Mouse (Mus musculus): ENCODE results near the gene Slc5a1. TPM values are rescaled to one million over a fixed set of nuclear protein-coding genes. Genes with fewer than 3 reads are reported as not detected.
A peak's percentile ranks its signal among the peaks of the same experiment; 100 is the strongest.

The Slc5a1 gene
- polyA plus RNA-seq (2016; fragmentation: Nextera tagmentation; extraction: Ambion mirVana): not detected in 2 replicates

DNA sequence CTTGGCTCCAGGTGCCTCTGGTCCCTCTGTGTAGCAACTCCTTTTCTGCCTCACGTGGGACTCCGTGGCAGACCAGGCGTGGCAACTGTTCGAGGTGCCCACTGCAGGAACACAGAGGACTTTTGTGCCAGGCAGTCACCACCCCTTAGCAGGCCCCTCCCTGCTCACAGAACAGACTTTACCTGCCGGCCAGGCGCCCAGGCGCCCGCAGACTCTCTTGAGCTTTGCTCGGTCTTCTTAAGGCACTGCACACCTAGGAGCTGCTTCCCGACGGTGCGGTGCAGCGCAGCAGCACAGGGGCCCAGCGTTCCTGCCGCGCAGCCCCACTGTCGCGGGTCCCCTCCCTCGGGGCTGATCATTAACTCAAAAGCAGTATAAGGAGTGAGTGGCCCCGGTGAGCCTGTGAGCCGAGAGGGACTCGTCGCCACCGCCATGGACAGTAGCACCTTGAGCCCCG, at the start of gene Slc5a1:
Gene Slc5a1 (plus strand): TSS at position 195 of the 457 bp plus-strand sequence.
- Histone ChIP-seq H3K4me3 (peak within 1 kb of the TSS; percentile 41), H3K4me1 (peaks cover 8% of the 10 kb centered on the region), H3K36me3 (no peaks in the 10 kb centered on the region), H3K9me3 (no peaks in the 10 kb centered on the region), H3K27me3 (ENCODE audit: insufficient read depth, poor library complexity, severe bottlenecking) (peaks cover 48% of the 10 kb centered on the region), H3K27ac (no peak within 1 kb of the TSS)
- WGBS: 14% methylated on average over 25 of the region's 25 CpGs
- DNase-seq (ENCODE audit: low spot score): no peak

- Histone ChIP-seq H3K27me3 (ENCODE audit: insufficient read depth, poor library complexity, severe bottlenecking) (no peaks in the 10 kb centered on the region), H3K27ac (no peak overlapping the region), H3K4me1 (no peaks in the 10 kb centered on the region), H3K9me3 (no peaks in the 10 kb centered on the region), H3K36me3 (no peaks in the 10 kb centered on the region), H3K4me3 (no peak overlapping the region)
- 77% methylated on average over 10 of the region's 10 CpGs for WGBS
- no peak for DNase-seq (ENCODE audit: low spot score)
Measured at GRCm38 (mm10) chr5:33056126-33056765, 47.8 kb upstream of the Slc5a1 start.

DNA sequence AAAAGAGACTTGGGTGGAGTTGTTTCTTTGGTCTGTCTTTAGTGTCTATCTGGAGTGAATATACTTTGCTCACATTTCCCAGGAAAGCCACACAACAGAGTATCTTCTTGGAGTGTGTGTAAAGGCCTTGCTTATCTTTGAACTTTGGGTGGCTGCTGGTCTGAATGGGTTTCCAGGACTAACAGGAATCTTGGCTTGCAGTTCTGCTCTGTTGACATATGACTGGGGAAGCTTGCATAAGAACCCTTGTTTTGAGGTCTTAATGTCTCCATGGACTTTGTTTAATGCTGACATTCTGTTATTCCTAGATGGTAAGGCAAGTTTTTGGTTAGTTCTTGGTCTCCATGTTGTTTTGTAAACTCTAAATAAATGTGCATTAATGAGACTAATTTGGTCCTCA, 33.9 kb upstream of the Slc5a1 start:
- no peak overlapping the region for H3K27ac ChIP-seq
- H3K4me1 ChIP-seq: no peaks in the 10 kb centered on the region
- no peaks in the 10 kb centered on the region for H3K9me3 ChIP-seq
- H3K4me3 ChIP-seq: no peak overlapping the region
- DNase-seq (ENCODE audit: low spot score): no peak
- no peaks in the 10 kb centered on the region for H3K27me3 ChIP-seq (ENCODE audit: insufficient read depth, poor library complexity, severe bottlenecking)
- no peaks in the 10 kb centered on the region for H3K36me3 ChIP-seq

GRCm38 (mm10) chr5:33076490-33077191, 27.4 kb upstream of the Slc5a1 start:
- Histone ChIP-seq H3K27me3 (ENCODE audit: insufficient read depth, poor library complexity, severe bottlenecking) (no peaks in the 10 kb centered on the region), H3K9me3 (no peaks in the 10 kb centered on the region), H3K36me3 (no peaks in the 10 kb centered on the region), H3K4me1 (no peaks in the 10 kb centered on the region), H3K27ac (no peak overlapping the region), H3K4me3 (no peak overlapping the region)
- WGBS: 49% methylated on average over 6 of the region's 6 CpGs
- no peak for DNase-seq (ENCODE audit: low spot score)

DNA sequence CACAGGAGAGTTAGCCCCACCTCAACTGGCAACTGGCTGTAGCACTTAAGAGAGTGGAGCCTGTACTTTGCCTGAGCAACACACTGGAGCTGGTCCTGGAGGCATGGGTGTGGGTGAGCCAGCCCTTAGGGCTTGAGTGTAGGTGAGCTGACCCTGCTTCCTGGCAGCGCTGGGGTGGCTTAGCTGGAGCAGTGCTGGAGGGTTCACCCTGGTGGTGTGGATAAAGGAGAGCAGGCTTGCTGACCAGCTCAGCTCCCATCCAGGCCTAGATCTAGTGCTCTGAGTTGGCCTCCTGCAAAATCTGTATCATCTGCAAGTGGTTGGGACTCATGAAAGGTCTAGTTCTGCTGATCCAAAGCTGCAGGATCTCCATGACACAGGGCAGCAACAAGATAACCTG, 21.1 kb upstream of the Slc5a1 start:
- H3K9me3 ChIP-seq: no peaks in the 10 kb centered on the region
- no peak for DNase-seq (ENCODE audit: low spot score)
- WGBS: 67% methylated on average over 1 of the region's 1 CpGs
- H3K4me3 ChIP-seq: no peak overlapping the region
- H3K36me3 ChIP-seq: no peaks in the 10 kb centered on the region
- no peak overlapping the region for H3K27ac ChIP-seq
- no peaks in the 10 kb centered on the region for H3K27me3 ChIP-seq (ENCODE audit: insufficient read depth, poor library complexity, severe bottlenecking)
- no peaks in the 10 kb centered on the region for H3K4me1 ChIP-seq

- no peak overlapping the region for H3K4me3 ChIP-seq
- H3K27ac ChIP-seq: no peak overlapping the region
- H3K27me3 ChIP-seq (ENCODE audit: insufficient read depth, poor library complexity, severe bottlenecking): no peaks in the 10 kb centered on the region
- H3K4me1 ChIP-seq: no peaks in the 10 kb centered on the region
- 75% methylated on average over 5 of the region's 5 CpGs for WGBS
- no peaks in the 10 kb centered on the region for H3K36me3 ChIP-seq
- no peaks in the 10 kb centered on the region for H3K9me3 ChIP-seq
- DNase-seq (ENCODE audit: low spot score): no peak
Measured at GRCm38 (mm10) chr5:33084599-33084998, 19.4 kb upstream of the Slc5a1 start.

GRCm38 (mm10) chr5:33091342-33091741, 12.7 kb upstream of the Slc5a1 start:
- DNase-seq (ENCODE audit: low spot score): no peak
- Histone ChIP-seq H3K36me3 (no peaks in the 10 kb centered on the region), H3K4me3 (no peak overlapping the region), H3K27me3 (ENCODE audit: insufficient read depth, poor library complexity, severe bottlenecking) (no peaks in the 10 kb centered on the region), H3K27ac (no peak overlapping the region), H3K4me1 (no peaks in the 10 kb centered on the region), H3K9me3 (no peaks in the 10 kb centered on the region)
- WGBS: 87% methylated on average over 6 of the region's 6 CpGs

- no peaks in the 10 kb centered on the region for H3K9me3 ChIP-seq
- DNase-seq (ENCODE audit: low spot score): no peak
- no peaks in the 10 kb centered on the region for H3K4me1 ChIP-seq
- no peaks in the 10 kb centered on the region for H3K36me3 ChIP-seq
- WGBS: 78% methylated on average over 4 of the region's 4 CpGs
- H3K27me3 ChIP-seq (ENCODE audit: insufficient read depth, poor library complexity, severe bottlenecking): no peaks in the 10 kb centered on the region
- H3K27ac ChIP-seq: no peak overlapping the region
- H3K4me3 ChIP-seq: no peak overlapping the region
Measured at GRCm38 (mm10) chr5:33095315-33095714, 8.7 kb upstream of the Slc5a1 start.

DNA sequence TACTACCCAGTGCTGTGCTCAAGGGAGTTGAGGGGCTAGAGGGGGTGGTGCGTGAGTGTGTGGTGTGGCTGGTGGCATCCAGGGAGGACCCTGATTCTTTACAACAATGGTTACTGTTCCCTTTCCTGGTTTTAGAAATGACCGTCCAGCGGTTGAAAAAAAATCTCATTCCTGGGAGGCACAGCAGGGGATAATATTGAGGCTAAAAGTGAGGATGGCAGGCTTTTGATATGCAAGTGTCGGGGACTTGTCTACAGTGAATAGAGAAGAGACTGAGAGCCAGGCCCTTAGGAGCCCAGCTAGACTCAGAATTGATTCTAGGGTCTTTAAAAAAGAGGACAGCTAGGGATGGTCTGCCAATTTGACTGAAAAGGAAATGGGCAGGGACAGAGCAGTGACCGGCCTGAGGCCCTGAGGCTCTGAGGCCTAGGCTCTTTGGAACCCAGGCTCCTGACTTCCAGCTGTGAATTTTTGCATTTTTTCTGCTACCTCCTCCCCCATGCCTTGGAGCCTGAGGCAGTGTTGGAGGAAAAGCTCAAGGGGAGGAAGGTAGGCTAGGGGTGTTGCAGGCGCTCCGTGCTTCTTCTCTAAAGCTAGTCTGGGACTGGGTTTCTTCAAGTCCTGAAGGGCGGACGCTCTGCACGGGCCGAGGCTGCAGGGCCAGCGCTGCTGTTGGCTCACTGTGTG, 1.5 kb upstream of the Slc5a1 start:
- WGBS: 44% methylated on average over 12 of the region's 12 CpGs
- H3K27me3 ChIP-seq (ENCODE audit: insufficient read depth, poor library complexity, severe bottlenecking): peaks cover 48% of the 10 kb centered on the region
- H3K36me3 ChIP-seq: no peaks in the 10 kb centered on the region
- peaks cover 8% of the 10 kb centered on the region for H3K4me1 ChIP-seq
- no peak overlapping the region for H3K4me3 ChIP-seq
- H3K27ac ChIP-seq: no peak overlapping the region
- no peaks in the 10 kb centered on the region for H3K9me3 ChIP-seq
- no peak for DNase-seq (ENCODE audit: low spot score)

DNA sequence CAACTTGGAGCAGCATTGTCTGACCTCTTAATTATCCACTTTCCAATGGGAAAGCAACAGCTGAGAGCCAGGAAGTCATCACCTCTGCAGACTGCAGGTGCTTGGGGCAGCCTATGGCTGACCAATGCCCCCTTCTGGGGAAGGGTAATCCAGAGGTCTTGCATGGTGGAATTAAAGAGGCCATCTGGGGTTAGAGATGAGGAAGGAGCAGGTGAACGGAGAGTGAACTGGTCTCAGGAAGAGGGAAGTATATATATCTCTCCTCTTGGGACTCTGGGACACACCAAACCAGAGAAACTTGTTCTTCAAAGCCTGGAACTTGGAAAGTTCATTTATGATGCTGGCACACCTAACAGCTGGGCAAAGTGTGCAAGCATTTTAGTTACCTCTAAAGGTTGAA, 857 bp downstream of the Slc5a1 start:
- Histone ChIP-seq H3K27me3 (ENCODE audit: insufficient read depth, poor library complexity, severe bottlenecking) (peaks cover 48% of the 10 kb centered on the region), H3K9me3 (no peaks in the 10 kb centered on the region), H3K4me3 (no peak overlapping the region; the same call in 1 of the 2 replicates), H3K27ac (no peak overlapping the region), H3K4me1 (peaks cover 8% of the 10 kb centered on the region), H3K36me3 (no peaks in the 10 kb centered on the region)
- 48% methylated on average over 1 of the region's 1 CpGs for WGBS
- DNase-seq (ENCODE audit: low spot score): no peak

- 71% methylated on average over 6 of the region's 6 CpGs for WGBS
- H3K27ac ChIP-seq: no peak overlapping the region
- no peak for DNase-seq (ENCODE audit: low spot score)
- H3K4me1 ChIP-seq: peaks cover 8% of the 10 kb centered on the region
- no peaks in the 10 kb centered on the region for H3K36me3 ChIP-seq
- H3K4me3 ChIP-seq: no peak overlapping the region
- H3K27me3 ChIP-seq (ENCODE audit: insufficient read depth, poor library complexity, severe bottlenecking): peaks cover 48% of the 10 kb centered on the region
- no peaks in the 10 kb centered on the region for H3K9me3 ChIP-seq
Measured at GRCm38 (mm10) chr5:33105660-33106059, 1.6 kb downstream of the Slc5a1 start.

- H3K9me3 ChIP-seq: no peaks in the 10 kb centered on the region
- H3K27ac ChIP-seq: no peak overlapping the region
- H3K4me1 ChIP-seq: peaks cover 8% of the 10 kb centered on the region
- no peaks in the 10 kb centered on the region for H3K36me3 ChIP-seq
- H3K4me3 ChIP-seq: no peak overlapping the region
- peaks cover 43% of the 10 kb centered on the region for H3K27me3 ChIP-seq (ENCODE audit: insufficient read depth, poor library complexity, severe bottlenecking)
- 66% methylated on average over 6 of the region's 6 CpGs for WGBS
- no peak for DNase-seq (ENCODE audit: low spot score)
Measured at GRCm38 (mm10) chr5:33107056-33107455, 3.0 kb downstream of the Slc5a1 start.

DNA sequence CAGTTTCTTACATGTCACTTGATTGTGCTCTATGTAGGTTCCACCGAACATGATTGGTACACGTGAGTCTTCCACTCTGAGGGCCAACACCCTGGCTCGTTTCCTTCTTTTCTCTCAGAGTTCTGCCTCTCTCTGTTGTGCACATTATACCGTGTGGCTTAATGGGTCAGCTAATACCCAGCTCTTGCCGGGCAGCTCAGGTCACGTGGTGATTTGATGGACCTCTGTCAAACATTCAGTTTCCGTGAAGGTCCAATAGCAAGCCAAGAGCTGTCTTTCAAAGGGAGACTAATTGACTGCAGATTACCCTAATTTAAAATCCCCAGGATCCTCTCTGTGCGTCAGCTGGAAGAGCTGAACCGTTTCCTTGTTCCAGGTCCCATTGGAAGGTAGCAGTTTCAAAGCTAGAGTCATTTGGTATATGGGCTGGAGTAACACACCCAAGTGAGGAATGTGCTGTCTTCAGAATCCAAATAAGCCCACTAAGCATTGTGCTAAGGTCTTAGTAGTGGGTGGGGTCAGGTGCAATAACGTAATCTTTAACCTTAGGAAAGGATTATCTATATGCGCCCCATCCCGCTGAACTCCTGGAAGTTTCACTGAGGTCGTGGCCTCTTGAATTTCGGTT, 3.9 kb downstream of the Slc5a1 start:
- Histone ChIP-seq H3K4me1 (peaks cover 8% of the 10 kb centered on the region), H3K9me3 (no peaks in the 10 kb centered on the region), H3K27ac (no peak overlapping the region), H3K27me3 (ENCODE audit: insufficient read depth, poor library complexity, severe bottlenecking) (peaks cover 35% of the 10 kb centered on the region), H3K4me3 (no peak overlapping the region), H3K36me3 (no peaks in the 10 kb centered on the region)
- WGBS: 82% methylated on average over 14 of the region's 14 CpGs
- no peak for DNase-seq (ENCODE audit: low spot score)
